Mouse (Mus musculus) E14TG2a.4 (cell line): ENCODE data around the gene Bpifb2.

Experiments used
- CTCF ChIP-seq: conservative IDR thresholded peaks from 2 replicates; pipeline ENCODE4 v1.5.1; 2014; ENCODE audit warnings: low read length
- NANOG ChIP-seq: IDR thresholded peaks from 2 replicates; pipeline ENCODE4 v1.6.1; 2014; ENCODE audit warnings: borderline replicate concordance, low read length, mixed read lengths

DNA sequence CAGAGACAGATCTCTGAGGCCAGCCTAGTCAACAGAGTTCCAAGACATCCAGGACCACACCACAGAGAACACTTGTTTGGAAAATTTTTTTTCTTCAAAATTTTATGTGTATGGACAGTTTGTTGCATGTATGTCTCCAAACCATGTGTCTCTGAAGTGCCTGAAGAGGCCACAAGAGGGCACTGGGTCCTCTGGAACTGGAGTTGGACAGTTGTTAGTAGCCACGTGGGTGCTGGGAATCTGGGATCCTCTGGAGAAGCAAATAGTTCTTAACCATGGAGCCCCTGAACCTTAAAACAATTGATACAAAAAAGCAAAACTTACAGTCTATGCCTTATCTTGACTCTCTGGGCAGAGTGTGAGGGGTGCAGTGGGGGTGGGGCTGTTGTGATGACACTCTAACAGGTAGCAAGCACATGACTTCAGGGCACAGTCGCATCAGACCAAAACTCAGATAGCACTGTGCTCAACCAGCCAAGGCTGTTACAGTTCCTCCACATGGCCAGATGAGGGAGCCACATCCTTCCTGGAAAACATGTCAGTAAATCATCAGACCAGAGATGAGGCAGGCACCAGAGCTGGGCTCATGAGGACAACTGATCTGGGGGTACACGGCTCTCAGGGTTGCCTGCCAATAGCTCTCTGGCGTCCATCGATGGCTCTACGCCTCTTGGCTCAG is 24.4 kb upstream of the Bpifb2 start:
- peak; percentile 62 for TF ChIP-seq CTCF
- no peak for TF ChIP-seq NANOG
